Mouse (Mus musculus) neural tube, embryonic 15.5 days (tissue): ENCODE measurements around the gene Shb. TPM values are rescaled to one million over a fixed set of nuclear protein-coding genes. Genes with fewer than 3 reads are reported as not detected.
A peak's percentile ranks its signal among the peaks of the same experiment; 100 is the strongest.

Experiments used
- ATAC-seq: fragments of 200-750 bp; cut with Nextera tagmentation; 2 replicates; pipeline ENCODE4 v1.8.0; 2017; ENCODE audit warnings: mild to moderate bottlenecking, moderate TSS enrichment, moderate library complexity; ENCODE audit not compliant: low FRiP score
- H3K27ac ChIP-seq: fragments of 300-500 bp; sonication (generic); replicated peaks from 2 replicates; pipeline ENCODE4 v1.5.1; 2015; ENCODE audit warnings: mild to moderate bottlenecking, inconsistent platforms
- H3K27me3 ChIP-seq: fragments of 300-500 bp; sonication (generic); replicated peaks from 2 replicates; pipeline ENCODE4 v1.6.1; 2015; ENCODE audit warnings: inconsistent platforms
- H3K36me3 ChIP-seq: fragments of 300-500 bp; sonication (generic); 2 replicates; pipeline ENCODE4 v1.6.1; 2015; ENCODE audit warnings: inconsistent platforms
- H3K4me1 ChIP-seq: fragments of 300-500 bp; sonication (generic); 2 replicates; pipeline ENCODE4 v1.6.1; 2015; ENCODE audit warnings: inconsistent platforms
- H3K4me2 ChIP-seq: fragments of 300-500 bp; sonication (generic); 2 replicates; pipeline ENCODE4 v1.6.1; 2015; ENCODE audit warnings: inconsistent platforms, mild to moderate bottlenecking, moderate library complexity
- H3K4me3 ChIP-seq: fragments of 300-500 bp; sonication (generic); replicated peaks from 2 replicates; pipeline ENCODE4 v1.5.1; 2015; ENCODE audit warnings: mild to moderate bottlenecking, inconsistent platforms
- H3K9ac ChIP-seq: fragments of 300-500 bp; sonication (generic); replicated peaks from 2 replicates; pipeline ENCODE4 v1.6.1; 2015; ENCODE audit warnings: mild to moderate bottlenecking, inconsistent platforms
- H3K9me3 ChIP-seq: fragments of 300-500 bp; sonication (generic); replicated peaks from 2 replicates; pipeline ENCODE4 v1.6.1; 2016; ENCODE audit warnings: inconsistent platforms
- WGBS: fragments of 180-500 bp; shearing (Covaris S2); methylation state at CpG from one replicate; pipeline ENCODE4 v1.1.7; 2015; ENCODE audit warnings: mixed read lengths; 5-methylcytosine and 5-hydroxymethylcytosine counted together
- polyA plus RNA-seq: library from polyadenylated mRNA; unstranded; fragments of >200 nt; fragmentation: Nextera tagmentation; extraction: Ambion mirVana; gene quantifications from 2 replicates; pipeline ENCODE4 v1.2.1, GENCODE M21; 2015

Gene Shb
- polyA plus RNA-seq, 1 experiment from 2014 or later, result 3.9 TPM

GRCm38 (mm10) chr4:45489141-45490035 is 42.9 kb downstream of the Shb start:
- WGBS, result 26% methylated on average over 18 of the region's 18 CpGs
- H3K36me3 ChIP-seq, result no peaks in the 10 kb centered on the region
- no peak overlapping the region for H3K4me3 ChIP-seq
- H3K4me1 ChIP-seq, result peaks cover 75% of the 10 kb centered on the region
- peak overlapping the region; percentile 28; the same call in 1 of the 2 replicates for H3K27ac ChIP-seq
- no peak overlapping the region for H3K4me2 ChIP-seq
- no peak for ATAC-seq
- H3K9ac ChIP-seq, result no peak overlapping the region
- H3K9me3 ChIP-seq, result no peaks in the 10 kb centered on the region
- no peaks in the 10 kb centered on the region; the same call in 1 of the 2 replicates for H3K27me3 ChIP-seq

GRCm38 (mm10) chr4:45487681-45488081 is 44.6 kb downstream of the Shb start:
- H3K27ac ChIP-seq, result no peak overlapping the region
- H3K36me3 ChIP-seq, result no peaks in the 10 kb centered on the region
- 0 out of 2 replicates have a peak, but pooled peaks have one; percentile 18 for ATAC-seq
- no peak overlapping the region for H3K4me2 ChIP-seq
- H3K27me3 ChIP-seq, result no peaks in the 10 kb centered on the region
- no peaks in the 10 kb centered on the region for H3K9me3 ChIP-seq
- H3K9ac ChIP-seq, result no peak overlapping the region
- H3K4me1 ChIP-seq, result peaks cover 68% of the 10 kb centered on the region
- no peak overlapping the region for H3K4me3 ChIP-seq
- WGBS, result 29% methylated on average over 6 of the region's 6 CpGs

- H3K27ac ChIP-seq, result no peak overlapping the region
- H3K27me3 ChIP-seq, result no peaks in the 10 kb centered on the region
- H3K4me3 ChIP-seq, result no peak overlapping the region
- no peak overlapping the region for H3K4me2 ChIP-seq
- H3K9ac ChIP-seq, result no peak overlapping the region
- no peaks in the 10 kb centered on the region for H3K36me3 ChIP-seq
- no peak for ATAC-seq
- H3K9me3 ChIP-seq, result no peaks in the 10 kb centered on the region
- WGBS, result 62% methylated on average over 5 of the region's 5 CpGs
- peaks cover 41% of the 10 kb centered on the region for H3K4me1 ChIP-seq
Measured at GRCm38 (mm10) chr4:45485024-45485423, 47.2 kb downstream of the Shb start.

- Histone ChIP-seq H3K27me3 (no peaks in the 10 kb centered on the region), H3K36me3 (no peaks in the 10 kb centered on the region), H3K27ac (no peak overlapping the region), H3K9ac (no peak overlapping the region), H3K9me3 (no peaks in the 10 kb centered on the region), H3K4me1 (peaks cover 37% of the 10 kb centered on the region), H3K4me3 (no peak overlapping the region), H3K4me2 (no peak overlapping the region)
- ATAC-seq, result no peak
- WGBS, result 75% methylated on average over 8 of the region's 8 CpGs
Measured at GRCm38 (mm10) chr4:45483271-45484245, 48.7 kb downstream of the Shb start.

GRCm38 (mm10) chr4:45482271-45482670 is 50.0 kb downstream of the Shb start:
- Histone ChIP-seq H3K4me3 (no peak overlapping the region), H3K9ac (no peak overlapping the region), H3K36me3 (no peaks in the 10 kb centered on the region), H3K27me3 (no peaks in the 10 kb centered on the region), H3K4me1 (peaks cover 42% of the 10 kb centered on the region), H3K27ac (no peak overlapping the region), H3K4me2 (no peak overlapping the region), H3K9me3 (no peaks in the 10 kb centered on the region)
- 93% methylated on average over 13 of the region's 13 CpGs for whole genome bisulfite sequencing
- ATAC-seq, result no peak

GRCm38 (mm10) chr4:45481431-45481830 is 50.8 kb downstream of the Shb start:
- no peak overlapping the region for H3K4me2 ChIP-seq
- H3K9ac ChIP-seq, result no peak overlapping the region
- no peaks in the 10 kb centered on the region for H3K27me3 ChIP-seq
- H3K27ac ChIP-seq, result no peak overlapping the region
- no peak for ATAC-seq
- peaks cover 46% of the 10 kb centered on the region for H3K4me1 ChIP-seq
- 90% methylated on average over 5 of the region's 5 CpGs for WGBS
- H3K9me3 ChIP-seq, result no peaks in the 10 kb centered on the region
- H3K4me3 ChIP-seq, result no peak overlapping the region
- H3K36me3 ChIP-seq, result no peaks in the 10 kb centered on the region

- H3K27me3 ChIP-seq, result no peaks in the 10 kb centered on the region
- no peak overlapping the region for H3K27ac ChIP-seq
- 71% methylated on average over 3 of the region's 3 CpGs for WGBS
- H3K4me1 ChIP-seq, result peaks cover 54% of the 10 kb centered on the region
- ATAC-seq, result no peak
- no peak overlapping the region for H3K9ac ChIP-seq
- H3K4me3 ChIP-seq, result no peak overlapping the region
- no peaks in the 10 kb centered on the region for H3K36me3 ChIP-seq
- H3K9me3 ChIP-seq, result no peaks in the 10 kb centered on the region
- no peak overlapping the region for H3K4me2 ChIP-seq
Measured at GRCm38 (mm10) chr4:45480595-45480994, 51.7 kb downstream of the Shb start.

GRCm38 (mm10) chr4:45479433-45479832 is 52.8 kb downstream of the Shb start:
- Histone ChIP-seq H3K27me3 (no peaks in the 10 kb centered on the region), H3K4me3 (no peak overlapping the region), H3K4me1 (peaks cover 45% of the 10 kb centered on the region), H3K36me3 (no peaks in the 10 kb centered on the region), H3K9ac (no peak overlapping the region), H3K4me2 (no peak overlapping the region), H3K27ac (no peak overlapping the region), H3K9me3 (no peaks in the 10 kb centered on the region)
- no peak for ATAC-seq
- 65% methylated on average over 10 of the region's 10 CpGs for WGBS

- Histone ChIP-seq H3K4me2 (no peak overlapping the region), H3K9ac (no peak overlapping the region), H3K4me3 (no peak overlapping the region), H3K4me1 (peaks cover 46% of the 10 kb centered on the region), H3K36me3 (no peaks in the 10 kb centered on the region), H3K27ac (no peak overlapping the region; the same call in 1 of the 2 replicates), H3K9me3 (no peaks in the 10 kb centered on the region), H3K27me3 (no peaks in the 10 kb centered on the region)
- WGBS, result 14% methylated on average over 7 of the region's 7 CpGs
- ATAC-seq, result peak; percentile 57; the same call in 1 of the 2 replicates
Measured at GRCm38 (mm10) chr4:45478178-45478577, 54.1 kb downstream of the Shb start.

- Histone ChIP-seq H3K9ac (no peak overlapping the region), H3K4me3 (no peak overlapping the region), H3K36me3 (no peaks in the 10 kb centered on the region), H3K4me1 (peaks cover 57% of the 10 kb centered on the region), H3K27me3 (no peaks in the 10 kb centered on the region), H3K9me3 (no peaks in the 10 kb centered on the region), H3K27ac (no peak overlapping the region), H3K4me2 (no peak overlapping the region)
- no peak for ATAC-seq
- WGBS, result 88% methylated on average over 3 of the region's 3 CpGs
Measured at GRCm38 (mm10) chr4:45477047-45477446, 55.2 kb downstream of the Shb start.

GRCm38 (mm10) chr4:45474832-45475231 is 57.4 kb downstream of the Shb start:
- Histone ChIP-seq H3K4me2 (no peak overlapping the region), H3K9me3 (no peaks in the 10 kb centered on the region), H3K27me3 (no peaks in the 10 kb centered on the region), H3K27ac (no peak overlapping the region), H3K4me1 (peaks cover 60% of the 10 kb centered on the region), H3K4me3 (no peak overlapping the region), H3K9ac (no peak overlapping the region), H3K36me3 (no peaks in the 10 kb centered on the region)
- WGBS, result 88% methylated on average over 5 of the region's 5 CpGs
- ATAC-seq, result no peak
